Mouse (Mus musculus) stomach, postnatal 0 days (tissue): ENCODE data around the gene Nolc1. TPM values are rescaled to one million over a fixed set of nuclear protein-coding genes. Genes with fewer than 3 reads are reported as not detected.

Source experiments
- ATAC-seq: fragments of 200-750 bp; cut with Nextera tagmentation; 2 replicates; pipeline ENCODE4 v1.8.0; 2017; ENCODE audit not compliant: low FRiP score, low TSS enrichment
- DNase-seq: peaks from one replicate; pipeline ENCODE4 v3.0.0-alpha.2; 2016; ENCODE audit warnings: low spot score
- H3K27ac ChIP-seq: fragments of 300-500 bp; sonication (generic); replicated peaks from 2 replicates; pipeline ENCODE4 v1.5.1; 2014; ENCODE audit warnings: mild to moderate bottlenecking, control low read depth
- H3K27me3 ChIP-seq: fragments of 300-500 bp; sonication (generic); 2 replicates; pipeline ENCODE4 v1.6.1; 2014; ENCODE audit warnings: low read length; ENCODE audit not compliant: control insufficient read depth, insufficient read depth
- H3K36me3 ChIP-seq: fragments of 300-500 bp; sonication (generic); 2 replicates; pipeline ENCODE4 v1.6.1; 2014; ENCODE audit warnings: low read length, mixed read lengths; ENCODE audit not compliant: control insufficient read depth, insufficient read depth
- H3K4me1 ChIP-seq: fragments of 300-500 bp; sonication (generic); replicated peaks from 2 replicates; pipeline ENCODE4 v1.6.1; 2014; ENCODE audit warnings: antibody characterized with exemption; ENCODE audit not compliant: control insufficient read depth, insufficient read depth
- H3K4me2 ChIP-seq: fragments of 300-500 bp; sonication (generic); replicated peaks from 2 replicates; pipeline ENCODE4 v1.6.1; 2014; ENCODE audit warnings: low read depth, mild to moderate bottlenecking, control low read depth, moderate library complexity
- H3K4me3 ChIP-seq: fragments of 300-500 bp; sonication (generic); 2 replicates; pipeline ENCODE4 v1.5.1; 2014; ENCODE audit warnings: low read depth, low read length, control low read depth
- H3K9ac ChIP-seq: fragments of 300-500 bp; sonication (generic); 2 replicates; pipeline ENCODE4 v1.6.1; 2014; ENCODE audit warnings: mild to moderate bottlenecking, low read length, control low read depth, mixed read lengths
- H3K9me3 ChIP-seq: fragments of 300-500 bp; sonication (generic); 2 replicates; pipeline ENCODE4 v1.6.1; 2016; ENCODE audit warnings: low read length; ENCODE audit not compliant: control insufficient read depth
- CTCF ChIP-seq: IDR thresholded peaks from 2 replicates; pipeline ENCODE4 v1.5.1; 2016; ENCODE audit warnings: antibody characterized with exemption, low read depth, mild to moderate bottlenecking, moderate library complexity
- EP300 ChIP-seq: optimal IDR thresholded peaks from 2 replicates; pipeline ENCODE3; 2016; ENCODE audit warnings: antibody characterized with exemption
- WGBS: fragments of 180-500 bp; shearing (Covaris S2); extraction: QIAGEN DNeasy Blood & Tissue Kit; methylation state at CpG from one replicate; pipeline ENCODE4 v1.1.7; 2014; 5-methylcytosine and 5-hydroxymethylcytosine counted together
- polyA plus RNA-seq: library from polyadenylated mRNA; unstranded; fragments of >200 nt; fragmentation: Nextera tagmentation; extraction: Ambion mirVana; gene quantifications from 2 replicates; pipeline ENCODE4 v1.2.1, GENCODE M21; 2015

The Nolc1 gene
- polyA plus RNA-seq, 1 experiment from 2014 or later: 36.1 TPM

- ATAC-seq (no peak), DNase-seq (no peak)
- H3K27ac ChIP-seq: peak overlapping the region; percentile 99
- TF ChIP-seq CTCF (no peak), EP300 (no peak)
- H3K4me3 ChIP-seq: peak overlapping the region; percentile 90
- H3K4me1 ChIP-seq: peaks cover 28% of the 10 kb centered on the region
- 11% methylated on average over 7 of the region's 7 CpGs for WGBS
- H3K9ac ChIP-seq: peak overlapping the region; percentile 43
- no peaks in the 10 kb centered on the region for H3K9me3 ChIP-seq
- no peaks in the 10 kb centered on the region for H3K27me3 ChIP-seq
- no peaks in the 10 kb centered on the region for H3K36me3 ChIP-seq
- H3K4me2 ChIP-seq: peak overlapping the region; percentile 66
These were observed 34.2 kb upstream of the Nolc1 start for GRCm38 (mm10) chr19:46041299-46041932.

GRCm38 (mm10) chr19:46041933-46042475 is 33.7 kb upstream of the Nolc1 start:
- H3K36me3 ChIP-seq: no peaks in the 10 kb centered on the region
- H3K27me3 ChIP-seq: no peaks in the 10 kb centered on the region
- TF ChIP-seq CTCF (no peak), EP300 (no peak)
- peak overlapping the region; percentile 90 for H3K4me3 ChIP-seq
- 0% methylated on average over 13 of the region's 14 CpGs for WGBS
- peak overlapping the region; percentile 43 for H3K9ac ChIP-seq
- peaks cover 29% of the 10 kb centered on the region for H3K4me1 ChIP-seq
- peak; percentile 92 for DNase-seq
- 0 out of 2 replicates have a peak, but pooled peaks have one; percentile 13 for ATAC-seq
- peak overlapping the region; percentile 99 for H3K27ac ChIP-seq
- peak overlapping the region; percentile 66 for H3K4me2 ChIP-seq
- H3K9me3 ChIP-seq: no peaks in the 10 kb centered on the region

- peak overlapping the region; percentile 99 for H3K27ac ChIP-seq
- no peak for TF ChIP-seq EP300
- no peak for TF ChIP-seq CTCF
- ATAC-seq (no peak), DNase-seq (peak; percentile 44)
- no peaks in the 10 kb centered on the region for H3K9me3 ChIP-seq
- peak overlapping the region; percentile 90 for H3K4me3 ChIP-seq
- no peaks in the 10 kb centered on the region for H3K27me3 ChIP-seq
- 10% methylated on average over 6 of the region's 6 CpGs for WGBS
- H3K36me3 ChIP-seq: no peaks in the 10 kb centered on the region
- 0 out of 2 replicates have a peak overlapping the region, but pooled peaks have one; percentile 43 for H3K9ac ChIP-seq
- H3K4me2 ChIP-seq: peak overlapping the region; percentile 66
- H3K4me1 ChIP-seq: peaks cover 23% of the 10 kb centered on the region
These were observed 33.1 kb upstream of the Nolc1 start for GRCm38 (mm10) chr19:46042476-46043011.

GRCm38 (mm10) chr19:46043380-46043779 is 32.3 kb upstream of the Nolc1 start:
- DNase-seq (no peak), ATAC-seq (no peak)
- WGBS: 33% methylated on average over 7 of the region's 7 CpGs
- Histone ChIP-seq H3K36me3 (no peaks in the 10 kb centered on the region), H3K4me1 (peaks cover 21% of the 10 kb centered on the region), H3K4me3 (peak overlapping the region; percentile 90), H3K27ac (peak overlapping the region; percentile 99), H3K9me3 (no peaks in the 10 kb centered on the region), H3K4me2 (peak overlapping the region; percentile 66), H3K27me3 (no peaks in the 10 kb centered on the region), H3K9ac (peak overlapping the region; percentile 47; the same call in 1 of the 2 replicates)
- TF ChIP-seq CTCF (no peak), EP300 (no peak)

DNA sequence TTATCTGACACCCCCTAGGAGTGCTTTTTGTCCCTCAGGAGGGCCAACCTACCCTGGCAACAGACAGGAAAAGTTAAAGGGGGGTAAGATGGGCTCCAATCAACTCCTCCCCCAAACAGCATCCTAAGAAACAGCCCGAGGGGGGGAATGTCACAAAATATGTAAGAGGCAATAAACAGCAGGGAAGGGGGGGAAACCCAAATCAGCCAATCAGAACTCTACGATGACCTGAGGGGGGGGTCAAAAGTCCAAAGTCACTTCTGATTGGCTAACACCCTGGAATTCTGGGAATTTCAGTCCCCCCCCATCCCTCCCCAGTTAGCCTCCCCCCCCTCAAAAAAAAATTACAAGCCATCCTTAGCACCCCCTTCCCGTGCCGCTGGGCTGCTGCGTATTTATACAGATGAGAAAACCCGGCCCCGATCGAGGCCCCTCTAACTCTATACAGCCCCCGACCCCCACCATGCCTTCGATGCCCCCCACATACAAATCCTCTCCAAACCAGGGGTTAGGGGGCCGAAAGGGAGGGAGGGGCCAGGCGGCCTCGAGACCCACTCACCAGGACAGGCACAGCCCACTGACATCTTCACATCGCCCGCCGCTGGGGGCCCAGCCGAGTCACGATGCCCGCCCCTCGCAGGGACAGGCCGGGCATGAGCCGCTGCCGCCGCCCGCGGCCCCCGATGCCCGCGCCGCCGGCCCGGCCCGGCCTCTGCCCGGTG is 31.2 kb upstream of the Nolc1 start, which contains the start of gene Pprc1:
Gene Pprc1, plus strand, starts transcription at position 616 of the 722 bp plus-strand sequence.
- ATAC-seq: no peak; the same call in 1 of the 2 replicates

More for the DNA sequence above, 31.2 kb upstream of the Nolc1 start, which contains the start of gene Pprc1:
- H3K9ac ChIP-seq: peak within 1 kb of the TSS; percentile 98
- H3K36me3 ChIP-seq: no peaks in the 10 kb centered on the region
- peak within 1 kb of the TSS; percentile 66 for H3K4me2 ChIP-seq
- no peaks in the 10 kb centered on the region for H3K27me3 ChIP-seq
- peak within 1 kb of the TSS; percentile 90 for H3K4me3 ChIP-seq
- H3K27ac ChIP-seq: peak within 1 kb of the TSS; percentile 99
- TF ChIP-seq CTCF (no peak), EP300 (no peak)
- WGBS: 0% methylated on average over 33 of the region's 34 CpGs
- DNase-seq: no peak
- peaks cover 21% of the 10 kb centered on the region for H3K4me1 ChIP-seq
- no peaks in the 10 kb centered on the region for H3K9me3 ChIP-seq
